Mouse (Mus musculus): ENCODE data around the gene 2310011J03Rik. TPM values are rescaled to one million over a fixed set of nuclear protein-coding genes. Genes with fewer than 3 reads are reported as not detected.
A peak's percentile ranks its signal among the peaks of the same experiment; 100 is the strongest.

Gene 2310011J03Rik
- polyA plus RNA-seq, 1 experiment from 2014 or later = 27.4 TPM

GRCm38 (mm10) chr10:80341026-80341425 is 20.7 kb upstream of the 2310011J03Rik start:
- no peak for ATAC-seq
- no peak overlapping the region for H3K4me2 ChIP-seq (ENCODE audit: low read depth, low read length)
- TF ChIP-seq CTCF (IDR thresholded peaks at IDR 0.05; ENCODE audit: low read depth) = no peak
- TF ChIP-seq EP300 (IDR thresholded peaks at IDR 0.05; ENCODE audit: low read depth) = no peak
- H3K9me3 ChIP-seq (ENCODE audit: low read length) = no peaks in the 10 kb centered on the region
- no peak overlapping the region for H3K9ac ChIP-seq (replicated peaks)
- H3K4me1 ChIP-seq (ENCODE audit: insufficient read depth) = peaks cover 52% of the 10 kb centered on the region
- H3K4me3 ChIP-seq (ENCODE audit: low read depth, low read length) = no peak overlapping the region
- peaks cover under 1% of the 10 kb centered on the region; the same call in 1 of the 2 replicates for H3K36me3 ChIP-seq (replicated peaks; ENCODE audit: insufficient read depth, low read length)
- H3K27me3 ChIP-seq (ENCODE audit: insufficient read depth, low read length) = peaks cover 40% of the 10 kb centered on the region
- H3K27ac ChIP-seq (ENCODE audit: low read depth) = no peak overlapping the region
- 32% methylated on average over 21 of the region's 21 CpGs for WGBS (ENCODE audit: insufficient replicate concordance)
- DNase-seq = no peak

- H3K4me3 ChIP-seq (ENCODE audit: low read depth, low read length) = no peak overlapping the region
- no peak overlapping the region for H3K27ac ChIP-seq (ENCODE audit: low read depth)
- H3K36me3 ChIP-seq (replicated peaks; ENCODE audit: insufficient read depth, low read length) = peaks cover 9% of the 10 kb centered on the region
- H3K9me3 ChIP-seq (ENCODE audit: low read length) = no peaks in the 10 kb centered on the region
- TF ChIP-seq EP300 (IDR thresholded peaks at IDR 0.05; ENCODE audit: low read depth) = 0 out of 2 replicates have a peak, but pooled peaks have one; percentile 5
- TF ChIP-seq CTCF (IDR thresholded peaks at IDR 0.05; ENCODE audit: low read depth) = peak; percentile 98
- H3K4me2 ChIP-seq (ENCODE audit: low read depth, low read length) = peak overlapping the region; percentile 44
- peaks cover 49% of the 10 kb centered on the region for H3K4me1 ChIP-seq (ENCODE audit: insufficient read depth)
- H3K27me3 ChIP-seq (ENCODE audit: insufficient read depth, low read length) = peaks cover 40% of the 10 kb centered on the region
- DNase-seq = peak; percentile 92
- ATAC-seq = peak; percentile 33
- H3K9ac ChIP-seq (replicated peaks) = no peak overlapping the region
- 20% methylated on average over 19 of the region's 19 CpGs for WGBS (ENCODE audit: insufficient replicate concordance)
Observed at GRCm38 (mm10) chr10:80339941-80340750, 19.8 kb upstream of the 2310011J03Rik start.

DNA sequence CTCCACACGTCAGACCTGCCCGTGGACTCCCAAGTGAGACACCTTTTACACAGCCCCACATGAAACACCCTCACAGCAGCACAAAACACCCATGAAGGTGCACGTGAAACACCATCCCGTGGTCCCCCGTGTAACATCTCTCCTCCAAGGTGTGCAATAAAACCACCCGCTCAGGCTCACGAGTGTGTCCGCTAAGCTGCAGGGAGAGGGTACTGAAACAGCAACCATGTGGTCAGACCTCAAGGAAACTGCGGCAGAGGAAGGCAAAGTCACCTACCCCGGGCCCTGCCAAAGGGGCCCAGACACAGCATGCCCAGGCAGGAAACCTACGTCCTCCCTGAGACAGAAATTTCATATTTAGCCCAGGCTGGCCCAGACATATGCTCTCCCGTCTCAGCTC is 15.9 kb upstream of the 2310011J03Rik start:
- WGBS (ENCODE audit: insufficient replicate concordance) = 70% methylated on average over 12 of the region's 12 CpGs

DNA sequence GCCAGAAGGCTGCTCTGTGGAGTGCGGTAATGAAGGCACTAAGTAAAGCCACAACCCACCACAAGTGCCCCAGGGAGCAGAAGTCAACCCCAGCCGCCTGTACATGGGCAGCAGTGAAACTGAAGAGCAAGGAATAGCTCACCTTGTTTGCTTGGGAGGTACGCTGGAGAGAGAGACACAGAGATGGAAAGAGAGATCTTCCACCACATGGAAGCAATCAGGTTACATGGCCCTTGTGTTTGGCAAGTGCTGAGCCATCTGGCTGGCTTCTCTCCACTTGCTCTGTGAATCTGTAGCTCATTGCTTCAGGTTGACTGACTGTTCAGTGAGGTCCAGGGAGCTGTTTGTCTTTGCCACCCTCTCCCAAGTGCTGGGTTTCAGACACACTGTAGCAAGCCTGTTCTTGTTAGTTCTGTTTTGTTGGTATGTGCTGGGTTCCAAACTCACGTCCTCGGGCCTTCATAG is 12.2 kb upstream of the 2310011J03Rik start:
- Histone ChIP-seq H3K4me2 (ENCODE audit: low read depth, low read length) (peak overlapping the region; percentile 94), H3K4me1 (ENCODE audit: insufficient read depth) (peaks cover 42% of the 10 kb centered on the region), H3K27ac (ENCODE audit: low read depth) (peak overlapping the region; percentile 97), H3K4me3 (ENCODE audit: low read depth, low read length) (no peak overlapping the region), H3K27me3 (ENCODE audit: insufficient read depth, low read length) (no peaks in the 10 kb centered on the region), H3K36me3 (replicated peaks; ENCODE audit: insufficient read depth, low read length) (peaks cover 16% of the 10 kb centered on the region), H3K9me3 (ENCODE audit: low read length) (no peaks in the 10 kb centered on the region), H3K9ac (replicated peaks) (peak overlapping the region; percentile 79)
- TF ChIP-seq CTCF (IDR thresholded peaks at IDR 0.05; ENCODE audit: low read depth) (no peak), EP300 (IDR thresholded peaks at IDR 0.05; ENCODE audit: low read depth) (no peak)
- WGBS (ENCODE audit: insufficient replicate concordance) = 52% methylated on average over 5 of the region's 5 CpGs
- ATAC-seq (no peak), DNase-seq (no peak)

More for the DNA sequence above, 15.9 kb upstream of the 2310011J03Rik start:
- Histone ChIP-seq H3K4me1 (ENCODE audit: insufficient read depth) (peaks cover 36% of the 10 kb centered on the region), H3K36me3 (replicated peaks; ENCODE audit: insufficient read depth, low read length) (peaks cover 16% of the 10 kb centered on the region), H3K9me3 (ENCODE audit: low read length) (no peaks in the 10 kb centered on the region), H3K9ac (replicated peaks) (no peak overlapping the region), H3K27me3 (ENCODE audit: insufficient read depth, low read length) (peaks cover 9% of the 10 kb centered on the region), H3K27ac (ENCODE audit: low read depth) (no peak overlapping the region), H3K4me3 (ENCODE audit: low read depth, low read length) (no peak overlapping the region), H3K4me2 (ENCODE audit: low read depth, low read length) (no peak overlapping the region)
- no peak for DNase-seq
- no peak for TF ChIP-seq CTCF (IDR thresholded peaks at IDR 0.05; ENCODE audit: low read depth)
- ATAC-seq = no peak

GRCm38 (mm10) chr10:80331636-80332524 is 11.5 kb upstream of the 2310011J03Rik start:
- H3K36me3 ChIP-seq (replicated peaks; ENCODE audit: insufficient read depth, low read length) = peaks cover 16% of the 10 kb centered on the region
- H3K27me3 ChIP-seq (ENCODE audit: insufficient read depth, low read length) = no peaks in the 10 kb centered on the region
- H3K4me2 ChIP-seq (ENCODE audit: low read depth, low read length) = peak overlapping the region; percentile 94
- H3K4me3 ChIP-seq (ENCODE audit: low read depth, low read length) = peak overlapping the region; percentile 59
- H3K27ac ChIP-seq (ENCODE audit: low read depth) = peak overlapping the region; percentile 97
- 33% methylated on average over 10 of the region's 10 CpGs for WGBS (ENCODE audit: insufficient replicate concordance)
- H3K4me1 ChIP-seq (ENCODE audit: insufficient read depth) = peaks cover 42% of the 10 kb centered on the region
- H3K9me3 ChIP-seq (ENCODE audit: low read length) = no peaks in the 10 kb centered on the region
- ATAC-seq (peak; percentile 62), DNase-seq (peak; percentile 84)
- peak overlapping the region; percentile 79 for H3K9ac ChIP-seq (replicated peaks)
- TF ChIP-seq EP300 (IDR thresholded peaks at IDR 0.05; ENCODE audit: low read depth) = peak; percentile 72
- no peak for TF ChIP-seq CTCF (IDR thresholded peaks at IDR 0.05; ENCODE audit: low read depth)

DNA sequence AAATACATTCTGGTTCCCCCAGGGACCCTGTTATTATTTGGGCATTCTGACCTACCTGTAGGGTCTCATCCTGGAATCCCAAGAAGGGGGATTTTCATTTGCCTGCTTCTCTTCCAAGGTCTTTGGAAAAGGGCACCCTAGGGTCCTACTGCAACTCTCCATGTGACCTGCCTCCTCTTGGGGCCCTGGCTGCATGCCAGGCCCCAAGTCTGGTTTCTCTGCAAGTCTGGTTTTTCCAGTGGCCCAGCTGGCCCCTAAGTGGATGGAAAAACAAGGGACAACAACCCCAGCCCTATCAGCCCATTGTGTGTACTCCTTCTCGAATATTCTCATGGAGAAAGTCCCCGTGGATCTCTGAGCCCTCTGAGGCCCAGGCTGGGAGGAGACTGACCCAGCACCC is 10.6 kb upstream of the 2310011J03Rik start:
- Histone ChIP-seq H3K4me3 (ENCODE audit: low read depth, low read length) (peak overlapping the region; percentile 59), H3K4me2 (ENCODE audit: low read depth, low read length) (peak overlapping the region; percentile 94), H3K9me3 (ENCODE audit: low read length) (no peaks in the 10 kb centered on the region), H3K27me3 (ENCODE audit: insufficient read depth, low read length) (no peaks in the 10 kb centered on the region), H3K36me3 (replicated peaks; ENCODE audit: insufficient read depth, low read length) (peaks cover 14% of the 10 kb centered on the region), H3K4me1 (ENCODE audit: insufficient read depth) (peaks cover 42% of the 10 kb centered on the region), H3K27ac (ENCODE audit: low read depth) (peak overlapping the region; percentile 97), H3K9ac (replicated peaks) (peak overlapping the region; percentile 79)
- TF ChIP-seq EP300 (IDR thresholded peaks at IDR 0.05; ENCODE audit: low read depth) = no peak
- TF ChIP-seq CTCF (IDR thresholded peaks at IDR 0.05; ENCODE audit: low read depth) = no peak
- DNase-seq (no peak), ATAC-seq (no peak)
- 52% methylated on average over 2 of the region's 2 CpGs for WGBS (ENCODE audit: insufficient replicate concordance)
